Mouse (Mus musculus) thymus, postnatal 36 days (tissue): ENCODE results near the gene Ctnnbip1.
A peak's percentile ranks its signal among the peaks of the same experiment; 100 is the strongest.

Experiments
- DNase-seq, 2 experiments: peaks; one replicate each; pipeline ENCODE4 v3.0.0; 2022; ENCODE audit warnings: mixed read lengths in 2 of 2

Gene Ctnnbip1

DNA sequence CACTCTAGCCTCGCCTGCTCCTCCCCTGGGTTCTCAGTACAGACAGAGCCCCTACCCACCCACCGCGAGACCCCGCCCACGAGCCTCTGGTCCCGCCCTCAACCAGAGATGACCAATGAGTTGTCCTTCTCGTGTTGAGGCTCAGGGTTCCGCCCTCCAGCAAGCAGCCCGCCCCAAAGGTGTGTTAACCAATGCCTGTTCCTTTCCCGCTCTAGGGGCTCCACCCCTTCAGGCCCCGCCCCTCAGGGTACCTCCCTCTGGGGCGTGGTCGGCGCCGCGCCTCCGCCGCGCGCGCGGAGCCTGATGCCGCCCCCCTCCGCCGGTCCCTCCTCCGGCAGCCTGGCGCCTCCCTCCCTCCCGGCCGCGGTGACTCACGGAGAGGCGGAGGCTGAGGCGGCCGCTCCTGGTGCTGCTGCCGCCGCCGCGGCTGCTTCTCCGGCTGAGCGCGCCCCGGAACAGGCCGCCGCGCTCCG lies at the start of gene Ctnnbip1:
TSS of gene Ctnnbip1 (plus strand) at position 369 of the 473 bp plus-strand sequence.
- DNase-seq, result peak; percentile 94 to 95

DNA sequence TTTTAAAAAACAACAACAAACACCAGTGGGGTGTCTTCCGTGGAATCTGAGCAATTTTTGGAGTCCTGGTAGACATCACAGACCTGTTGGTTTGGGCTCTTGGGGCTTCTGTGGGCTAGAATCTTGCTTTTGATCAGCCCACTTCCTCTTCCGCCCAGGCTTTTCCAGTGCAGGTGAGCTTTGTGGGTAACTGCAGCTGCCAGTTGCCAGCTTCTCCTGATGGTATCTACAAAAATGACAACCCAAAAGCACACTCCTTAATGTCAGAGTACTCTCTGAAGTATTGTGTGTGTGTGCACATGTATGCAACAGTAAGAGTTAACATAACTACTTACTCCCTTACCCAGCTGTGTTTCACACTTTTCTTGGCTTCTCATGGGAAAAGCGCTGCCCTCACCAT lies 48.5 kb upstream of the Ctnnbip1 start:
- peak; percentile 84 to 89 for DNase-seq

DNA sequence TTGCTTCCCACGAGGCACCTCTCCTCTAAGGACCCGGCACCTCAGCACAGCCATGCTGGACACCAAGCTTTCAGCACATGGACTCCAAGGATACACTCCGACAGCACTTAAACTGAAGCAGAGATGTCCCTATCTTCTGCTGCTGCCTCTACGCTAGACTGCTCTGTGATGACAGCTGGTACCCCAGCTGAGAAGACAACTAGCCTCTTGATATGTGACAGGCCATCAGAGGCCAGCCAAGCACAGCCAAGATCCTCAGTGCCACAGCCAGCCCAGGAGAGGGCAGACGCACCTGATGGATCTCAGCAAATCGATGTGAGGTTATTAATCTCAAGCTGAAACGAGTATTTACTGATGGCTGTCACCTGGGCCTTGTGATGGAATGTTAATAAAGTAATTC lies 42.9 kb upstream of the Ctnnbip1 start:
- DNase-seq, result no peak

DNA sequence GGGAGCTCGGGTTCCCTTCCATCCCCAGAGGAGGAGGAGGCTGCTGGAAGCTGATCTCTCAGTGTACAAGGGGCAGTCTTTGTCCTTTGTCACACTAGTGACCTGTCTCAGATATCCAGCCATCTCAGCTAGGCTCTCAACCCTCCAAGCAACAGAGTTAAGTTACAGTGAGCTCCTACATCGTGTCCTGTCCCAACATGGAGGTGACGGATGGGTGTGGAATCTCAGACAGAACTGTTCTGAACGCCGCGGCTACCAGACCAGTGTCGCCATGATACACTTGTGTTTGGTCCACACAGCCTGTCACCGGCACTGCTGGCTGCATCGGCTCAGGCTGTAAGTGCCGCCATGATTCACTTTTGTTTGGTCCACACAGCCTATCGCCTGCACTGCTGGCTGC lies 41.0 kb upstream of the Ctnnbip1 start, which contains the start of gene Tmem274:
TSS of gene Tmem274 (plus strand) at position 301 of the 400 bp plus-strand sequence.
- DNase-seq, result no peak

DNA sequence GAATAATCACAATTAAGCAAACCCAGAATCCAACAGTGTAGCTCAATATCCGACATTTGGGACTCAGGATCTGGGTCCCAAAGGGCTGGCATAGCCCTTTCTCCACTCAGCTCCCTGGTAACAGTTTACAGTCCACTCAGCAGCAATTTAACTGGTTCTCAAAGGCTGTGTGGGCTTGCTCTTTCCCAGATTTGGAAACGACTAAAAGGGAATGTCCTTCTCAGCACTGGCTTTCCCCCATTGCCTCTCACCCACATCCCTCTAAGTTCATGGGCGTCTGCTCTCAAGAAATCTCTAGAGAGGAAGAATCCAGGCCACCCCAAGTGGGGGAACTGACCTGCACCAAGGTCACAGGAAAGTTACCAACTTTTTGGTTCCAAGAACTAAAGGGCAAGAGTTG lies 33.5 kb upstream of the Ctnnbip1 start:
- DNase-seq, result no peak

DNA sequence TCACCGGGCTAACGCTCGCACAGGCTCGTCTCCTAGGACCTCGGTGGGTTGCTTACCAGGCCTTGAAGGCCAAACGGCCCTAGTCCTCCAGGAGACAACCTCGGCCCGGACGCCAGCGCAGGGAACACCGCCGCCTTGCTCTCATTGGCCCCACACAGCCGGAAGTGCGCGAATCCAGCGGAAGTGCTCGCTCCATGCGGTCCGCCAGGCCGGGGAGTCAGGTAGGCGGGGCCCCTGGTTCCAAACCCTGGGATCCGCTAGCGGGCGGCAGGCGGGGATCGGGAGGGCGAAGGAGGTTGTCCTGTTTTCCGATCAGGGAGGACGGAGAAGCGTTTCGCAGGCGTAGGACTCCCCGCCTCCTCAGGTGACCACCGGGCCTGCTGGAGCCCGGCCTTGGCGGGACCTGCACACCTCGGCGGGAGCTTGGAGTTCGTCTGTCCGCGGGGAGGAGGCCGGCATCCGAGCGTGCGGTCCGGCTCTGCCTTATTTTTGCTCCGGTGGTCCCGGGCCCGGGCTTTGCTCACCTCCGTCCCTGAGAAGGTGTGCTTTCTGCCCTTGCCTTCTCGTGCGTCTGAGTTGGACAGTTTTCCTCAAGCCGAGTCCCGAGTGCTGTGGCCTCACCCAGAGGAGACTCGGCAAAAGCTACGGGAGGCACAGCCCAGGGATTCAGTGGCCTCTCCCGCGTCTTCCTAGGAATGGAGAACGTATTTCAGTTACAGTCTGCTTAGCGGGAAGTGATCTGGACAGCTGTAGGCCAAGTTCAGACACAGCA lies 32.8 kb upstream of the Ctnnbip1 start, which contains the start of the genes Nmnat1 and Lzic:
TSS of gene Nmnat1 (minus strand) at position 150 of the 772 bp plus-strand sequence.
TSS of gene Lzic (plus strand) at position 177 of the 772 bp plus-strand sequence.
- DNase-seq, result peak; percentile 87 to 88

DNA sequence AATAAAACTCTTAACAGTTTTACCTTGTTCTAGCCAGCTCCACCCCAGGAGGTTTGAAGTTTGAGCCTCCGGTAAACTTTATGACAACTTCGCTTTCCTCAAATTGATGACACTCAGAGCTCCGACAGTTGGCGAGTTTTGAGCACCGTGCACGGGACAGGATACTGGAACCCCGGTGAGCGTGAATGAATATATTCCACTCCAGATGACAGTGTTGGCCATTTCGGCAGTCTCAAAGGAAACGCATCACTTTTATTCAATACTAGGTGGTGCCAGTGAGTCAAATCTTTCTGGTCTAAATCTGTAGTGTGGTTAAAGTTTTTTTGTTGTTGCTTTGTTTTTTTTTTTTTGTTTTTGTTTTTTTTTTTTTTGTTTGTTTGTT lies 32.2 kb upstream of the Ctnnbip1 start:
- DNase-seq, result peak in 1 of 2 experiments; percentile 32

DNA sequence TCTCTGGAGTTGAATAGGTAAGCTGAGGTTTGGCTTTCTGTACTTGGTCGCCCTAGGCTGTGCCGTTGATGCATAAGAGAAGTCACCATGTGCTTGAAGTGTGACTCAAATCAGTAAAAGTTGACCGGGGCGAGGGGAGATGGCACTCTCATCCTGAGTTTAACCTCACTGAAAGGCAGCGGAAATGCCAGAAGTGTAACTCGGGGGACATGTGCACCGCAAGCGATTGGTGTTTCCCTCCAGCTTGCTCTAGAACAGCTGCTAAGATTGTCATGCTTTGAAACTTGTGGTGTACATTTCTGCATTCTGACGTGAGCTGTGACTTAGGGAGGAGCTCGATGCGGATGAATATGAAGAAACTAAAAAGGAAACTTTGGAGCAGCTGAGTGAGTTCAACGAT lies 30.3 kb upstream of the Ctnnbip1 start:
- DNase-seq, result no peak

DNA sequence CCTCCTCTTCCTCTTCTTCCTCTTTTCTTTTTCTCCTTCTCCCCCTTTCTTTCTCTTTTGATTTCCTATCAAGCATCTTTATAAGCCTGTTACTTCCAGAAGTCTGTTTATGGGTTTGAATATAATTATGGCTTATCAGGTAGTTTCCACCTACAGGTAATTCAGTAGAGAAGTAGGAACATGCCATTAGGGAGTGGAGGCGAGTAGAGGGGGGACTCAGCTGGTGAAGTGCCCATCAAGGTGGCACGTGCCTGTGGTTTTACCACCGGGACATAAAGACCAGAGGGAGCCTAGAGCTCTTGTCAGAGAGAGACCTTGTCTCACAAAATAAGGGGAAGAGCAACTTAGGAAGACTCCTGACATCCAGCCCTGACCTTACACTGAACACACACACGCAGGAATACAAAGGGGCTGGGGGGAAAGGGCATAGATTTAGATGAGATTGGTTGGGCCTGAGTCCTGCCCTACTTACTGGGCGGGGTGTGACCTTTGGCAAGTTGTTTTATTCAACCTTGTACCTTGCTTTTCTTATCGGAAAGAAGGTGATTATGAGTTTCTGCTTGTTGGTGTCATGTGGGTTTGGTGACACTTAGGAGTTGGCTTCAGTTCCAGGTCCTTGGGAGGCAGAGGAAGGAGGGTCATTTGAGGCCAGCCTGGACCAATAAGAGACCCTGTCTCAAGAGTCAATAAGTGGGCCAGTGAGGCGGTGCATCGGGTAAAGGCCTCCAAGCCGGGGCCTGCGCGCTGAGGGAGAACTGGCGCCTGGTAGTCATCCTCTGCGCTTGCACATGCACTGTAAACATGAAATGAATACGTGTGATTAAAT lies 28.4 kb upstream of the Ctnnbip1 start:
- no peak for DNase-seq

DNA sequence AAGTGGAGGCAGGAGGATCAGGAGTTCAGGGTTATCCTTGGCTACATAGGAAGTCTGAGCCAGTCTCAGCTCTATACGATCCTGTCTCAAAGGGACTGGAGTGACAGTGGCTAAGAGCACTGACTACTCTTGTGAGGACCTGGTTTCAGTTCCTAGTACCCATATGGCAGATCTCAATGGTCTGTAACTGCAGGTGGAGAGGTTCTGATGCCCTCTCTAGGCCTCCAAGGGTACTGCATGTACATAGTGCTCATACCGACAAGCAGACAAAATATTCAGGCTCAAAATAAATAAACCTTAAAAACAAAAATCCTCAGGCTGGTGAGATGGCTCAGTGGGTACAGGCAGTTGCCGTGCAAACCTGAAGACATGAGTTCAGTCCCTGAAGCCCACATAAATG lies 26.9 kb upstream of the Ctnnbip1 start:
- DNase-seq, result no peak

DNA sequence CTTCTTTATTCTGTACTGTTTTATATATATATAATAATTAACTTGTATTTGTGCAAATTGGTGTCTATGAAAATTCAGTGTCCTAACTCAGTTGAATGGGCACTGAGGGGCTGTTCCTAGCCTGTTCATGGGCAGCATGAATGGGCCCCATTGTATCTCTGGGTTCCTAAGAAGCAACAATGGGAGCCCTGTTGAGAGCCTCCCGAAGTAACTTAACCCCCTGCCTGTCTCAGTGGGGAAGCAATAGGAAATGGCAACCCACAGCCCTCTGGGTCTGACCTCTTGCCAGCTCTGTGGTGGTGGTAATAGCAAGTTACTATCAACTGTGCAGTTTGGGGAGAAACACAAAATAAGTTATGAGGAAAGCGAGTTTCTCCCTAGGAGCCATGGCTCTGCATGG lies 21.4 kb upstream of the Ctnnbip1 start:
- no peak for DNase-seq

DNA sequence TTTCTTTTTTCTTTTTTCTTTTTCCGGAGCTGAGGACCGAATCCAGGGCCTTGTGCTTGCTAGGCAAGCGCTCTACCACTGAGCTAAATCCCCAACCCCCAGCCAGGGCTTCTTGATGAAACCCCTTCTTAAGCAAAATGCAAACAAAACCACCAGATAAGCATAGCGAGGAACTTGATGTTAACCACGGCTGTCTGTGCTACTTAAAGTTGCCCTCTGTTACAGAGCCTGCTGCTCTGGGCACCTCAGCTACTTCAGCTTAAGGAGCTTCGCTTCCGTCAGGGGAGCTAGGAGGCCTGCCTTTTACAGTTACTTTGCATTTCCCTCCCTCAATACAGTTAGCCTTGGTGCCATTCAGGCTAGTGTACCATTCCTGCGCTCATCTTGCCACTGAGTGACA lies 19.1 kb upstream of the Ctnnbip1 start:
- no peak for DNase-seq

DNA sequence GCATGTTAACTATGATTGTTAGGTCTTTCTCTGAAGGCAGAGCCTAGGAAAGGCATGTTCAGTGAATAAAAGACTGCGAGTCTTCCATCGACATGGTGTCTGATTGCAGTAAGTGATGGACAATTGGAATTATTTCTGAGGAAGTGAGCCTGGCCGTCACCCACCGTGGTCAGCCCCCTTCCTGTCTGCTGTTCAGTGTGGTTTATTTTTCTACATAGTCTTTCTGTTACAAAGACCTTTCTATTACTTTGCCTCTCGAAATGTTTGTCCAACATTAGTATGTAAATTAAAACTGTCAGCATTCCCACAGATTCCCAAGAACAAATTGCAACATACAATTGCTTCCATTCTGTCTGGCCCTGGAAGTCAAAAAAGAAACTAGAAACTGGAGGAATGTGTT lies 18.2 kb upstream of the Ctnnbip1 start:
- no peak for DNase-seq

DNA sequence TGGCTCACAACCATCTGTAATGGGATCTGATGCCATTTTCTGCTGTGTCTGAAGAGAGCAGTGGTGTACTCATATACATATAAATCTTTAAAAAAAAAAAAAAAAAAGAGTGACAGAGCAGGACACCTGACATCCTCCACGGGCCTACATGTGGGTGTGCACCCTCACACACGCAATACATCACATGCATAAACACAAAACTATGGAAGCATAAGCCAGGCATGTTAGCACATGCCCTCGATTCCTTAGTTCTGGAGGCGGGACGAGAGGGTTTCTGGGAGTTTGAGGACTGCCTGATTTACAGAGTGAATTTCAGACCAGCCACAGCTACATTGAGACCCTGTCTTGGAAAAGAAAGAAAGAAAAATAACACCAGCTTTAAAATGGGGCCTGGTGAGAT lies 13.7 kb upstream of the Ctnnbip1 start:
- DNase-seq, result no peak

DNA sequence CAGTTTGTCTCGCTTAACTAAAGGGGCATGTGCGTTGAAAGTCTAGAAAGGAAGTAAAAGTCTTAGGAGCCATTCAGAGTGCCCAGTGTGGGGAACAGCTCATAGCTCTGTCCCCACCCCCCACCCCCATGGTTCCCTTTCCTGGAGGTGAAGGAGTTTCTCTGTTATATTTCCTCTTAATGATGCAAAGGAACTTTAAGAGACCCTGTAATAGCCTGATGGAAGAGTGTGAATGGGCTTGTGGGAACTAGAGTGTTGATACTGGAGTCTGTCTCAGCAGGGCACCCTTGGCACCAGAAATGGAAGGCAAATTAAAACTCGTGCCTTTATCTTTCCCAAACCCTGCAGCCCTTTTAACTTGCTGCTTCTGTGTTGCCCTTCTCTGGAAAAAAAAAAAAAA lies 13.2 kb upstream of the Ctnnbip1 start:
- DNase-seq, result no peak

DNA sequence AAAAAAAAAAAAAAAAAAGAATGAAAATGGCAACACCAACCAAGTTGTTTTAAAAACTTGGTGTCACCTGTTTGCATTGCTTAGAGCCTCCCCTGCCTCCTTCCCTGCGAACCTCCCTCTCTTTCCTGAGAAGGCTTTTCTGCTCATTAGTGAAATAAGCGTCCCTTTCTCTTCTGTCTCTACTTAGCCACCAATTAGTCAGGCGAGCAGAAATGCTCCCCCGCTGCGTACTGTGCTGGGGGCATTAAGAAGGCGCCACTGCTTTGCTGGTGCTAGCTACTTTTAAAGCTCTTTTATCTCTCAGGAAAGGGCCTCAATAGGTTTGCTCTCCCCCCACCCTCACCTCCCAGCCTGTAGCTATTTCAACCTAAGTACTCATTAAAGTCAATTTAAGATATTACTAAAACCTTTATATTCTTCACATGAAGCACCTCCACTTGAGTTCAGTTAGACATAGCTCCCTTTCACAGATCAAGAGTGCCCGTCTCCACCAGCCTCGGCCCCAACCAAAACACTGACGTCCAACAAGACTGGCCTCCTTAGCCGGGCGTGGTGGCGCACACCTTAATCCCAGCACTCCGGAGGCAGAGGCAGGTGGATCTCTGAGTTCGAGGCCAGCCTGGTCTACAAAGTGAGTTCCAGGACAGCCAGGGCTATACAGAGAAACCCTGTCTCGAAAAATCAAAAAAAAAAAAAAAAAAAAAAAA lies 12.6 kb upstream of the Ctnnbip1 start:
- no peak for DNase-seq

DNA sequence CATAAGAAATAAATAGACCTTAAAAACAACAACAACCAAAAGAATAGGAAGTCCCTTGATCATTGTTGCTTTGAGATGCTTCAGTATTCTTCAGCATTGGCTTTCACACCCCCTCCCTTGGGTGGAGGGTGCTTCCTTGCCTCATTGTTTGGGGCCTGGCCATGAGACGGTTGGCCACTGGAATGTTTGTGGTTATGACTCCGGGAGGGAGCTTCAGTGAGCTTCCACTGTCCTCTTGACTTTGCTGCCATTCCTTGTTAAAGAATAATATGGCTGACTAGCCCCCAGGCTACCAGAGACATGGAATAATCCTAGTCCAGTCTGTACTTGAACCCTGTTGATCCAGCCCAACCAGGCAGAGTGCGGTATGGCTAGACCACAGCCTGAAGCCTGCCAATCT lies 11.1 kb upstream of the Ctnnbip1 start:
- no peak for DNase-seq

DNA sequence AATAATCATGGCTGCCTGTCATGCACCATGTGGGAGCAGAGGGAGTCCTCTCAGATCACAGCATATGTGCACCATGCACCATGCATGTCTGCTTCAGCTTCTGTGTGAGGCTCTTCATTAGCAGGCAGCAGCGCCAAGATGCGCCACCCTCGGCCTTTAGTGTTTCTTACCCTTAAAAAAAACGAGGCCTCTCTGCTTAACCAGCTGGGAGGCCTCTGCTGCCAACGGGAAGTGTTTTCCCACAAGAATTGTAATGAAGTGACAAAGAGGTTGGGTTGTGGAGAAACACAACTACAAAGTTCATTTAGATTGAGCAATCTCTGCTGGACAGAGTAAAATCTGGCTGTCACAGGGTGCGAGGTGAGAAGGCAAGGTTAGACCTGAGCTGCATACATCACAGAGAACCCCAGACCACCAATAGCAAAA lies 6.8 kb upstream of the Ctnnbip1 start:
- no peak for DNase-seq

DNA sequence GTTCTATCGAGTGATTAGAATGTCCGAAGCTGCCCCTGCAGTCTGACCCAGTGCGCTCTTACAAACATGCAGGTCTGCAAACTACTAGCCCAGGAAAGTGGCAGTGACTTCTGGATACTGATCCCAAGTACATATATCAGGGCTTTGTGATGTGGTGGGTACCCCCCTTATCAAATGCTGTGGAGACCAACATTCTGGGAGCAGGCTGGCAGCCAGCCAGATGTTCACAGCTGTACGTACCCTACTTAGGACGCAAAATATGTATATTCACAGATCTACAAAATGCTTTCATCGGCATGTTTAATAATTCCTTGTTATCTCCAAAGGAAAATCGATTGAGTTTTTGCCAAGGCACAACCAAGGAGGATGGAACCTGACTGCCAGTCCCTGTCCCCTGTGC lies 6.0 kb upstream of the Ctnnbip1 start:
- DNase-seq, result no peak

DNA sequence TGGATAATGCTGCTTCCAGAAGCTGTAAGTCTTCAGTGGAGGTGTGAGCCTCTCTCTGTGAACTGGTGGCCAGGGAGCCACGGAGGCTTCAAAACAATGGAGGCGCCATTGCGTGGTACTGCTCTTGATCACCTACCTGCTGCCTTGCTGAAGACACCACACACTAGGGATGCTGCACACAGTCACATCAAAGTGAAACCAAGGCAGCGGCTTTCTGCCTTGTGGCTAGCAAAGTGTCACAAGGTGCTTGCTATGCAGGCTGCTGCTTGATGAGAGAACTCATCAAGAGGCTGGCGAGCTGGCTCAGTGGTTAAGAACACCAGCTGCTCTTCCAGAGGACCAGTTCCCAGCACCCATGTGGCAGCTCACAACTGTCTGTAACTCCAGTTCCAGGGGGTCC lies 2.3 kb upstream of the Ctnnbip1 start:
- DNase-seq, result peak in 1 of 2 experiments; percentile 16

DNA sequence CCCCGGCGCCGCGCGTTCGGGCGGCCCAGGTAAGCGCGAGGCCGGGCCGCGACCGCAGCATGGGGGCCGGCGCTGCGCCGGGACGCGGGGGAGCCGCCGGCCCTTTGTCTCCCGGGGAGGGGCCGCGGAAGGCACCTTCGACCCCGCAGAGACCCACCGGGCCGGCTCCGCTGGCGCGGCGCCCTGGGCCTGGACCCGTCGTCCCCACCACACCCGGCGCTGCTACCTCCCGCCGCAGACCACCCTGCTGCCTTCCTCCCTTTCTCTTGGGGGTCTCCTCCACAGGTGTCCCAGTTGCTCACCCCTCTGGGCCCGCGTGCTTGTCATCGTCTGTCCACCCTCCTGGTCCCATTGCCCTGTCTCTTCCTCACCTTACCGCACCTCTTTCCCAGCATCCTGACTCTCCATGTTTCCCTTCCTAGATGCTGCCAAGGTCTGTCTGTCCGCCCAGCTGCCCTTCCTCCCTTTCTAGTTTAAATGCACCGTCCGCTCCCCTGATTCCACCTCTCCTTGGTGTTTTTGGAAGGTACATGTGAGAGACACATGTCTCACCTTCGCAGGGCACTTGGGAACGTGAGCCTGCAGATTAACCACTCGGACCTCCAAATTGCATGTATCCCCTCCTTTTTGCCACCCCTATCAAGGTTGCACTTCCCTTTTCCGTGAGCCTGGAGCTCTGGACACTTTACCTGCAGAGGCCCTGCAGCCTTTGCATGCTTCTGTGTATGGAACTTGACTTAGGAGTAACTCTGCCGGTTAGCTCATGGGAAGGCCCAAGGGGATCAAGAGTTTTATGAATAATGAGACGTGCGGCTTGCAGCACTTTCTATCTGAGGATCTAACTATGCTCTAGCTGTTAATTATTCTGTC lies 550 bp downstream of the Ctnnbip1 start:
- no peak for DNase-seq

DNA sequence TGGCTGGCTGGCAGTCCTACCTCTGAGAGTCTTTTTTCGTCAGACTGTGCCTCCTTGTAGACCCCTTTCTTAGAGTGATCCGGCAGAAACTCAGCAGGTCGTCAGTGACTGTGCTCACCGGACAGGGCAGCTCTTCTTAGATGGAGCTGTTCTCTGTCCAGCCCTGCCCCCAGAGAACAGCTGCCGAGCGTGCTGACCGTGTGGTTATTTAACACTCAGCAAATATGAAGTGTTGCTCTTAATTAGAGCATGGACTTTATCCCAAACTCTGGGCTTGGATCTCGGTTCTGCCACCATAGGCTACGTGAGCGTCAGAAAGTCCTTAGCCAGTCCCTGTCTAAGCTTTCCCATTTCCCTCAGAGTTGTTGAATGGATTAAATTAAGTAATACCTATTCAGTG lies 3.2 kb downstream of the Ctnnbip1 start:
- DNase-seq, result no peak
